Mouse (Mus musculus) stomach, embryonic 16.5 days (tissue): ENCODE data around the gene Olfr116. TPM values are rescaled to one million over a fixed set of nuclear protein-coding genes. Genes with fewer than 3 reads are reported as not detected.

Experiments
- ATAC-seq: fragments of 200-750 bp; cut with Nextera tagmentation; 2 replicates; pipeline ENCODE4 v1.8.0; 2017; ENCODE audit warnings: moderate number of reproducible peaks, moderate TSS enrichment; ENCODE audit not compliant: insufficient read depth, low FRiP score
- H3K27ac ChIP-seq: fragments of 300-500 bp; sonication (generic); 2 replicates; pipeline ENCODE4 v1.5.1; 2014; ENCODE audit warnings: low read length
- H3K27me3 ChIP-seq: fragments of 300-500 bp; sonication (generic); 2 replicates; pipeline ENCODE4 v1.6.1; 2014; ENCODE audit warnings: low read length, control low read depth, mixed read lengths; ENCODE audit not compliant: control insufficient read depth, insufficient read depth
- H3K36me3 ChIP-seq: fragments of 300-500 bp; sonication (generic); 2 replicates; pipeline ENCODE4 v1.6.1; 2014; ENCODE audit warnings: low read length; ENCODE audit not compliant: control insufficient read depth, insufficient read depth
- H3K4me1 ChIP-seq: fragments of 300-500 bp; sonication (generic); 2 replicates; pipeline ENCODE4 v1.6.1; 2014; ENCODE audit warnings: low read length, control low read depth, mixed read lengths; ENCODE audit not compliant: control insufficient read depth, insufficient read depth
- H3K4me2 ChIP-seq: fragments of 300-500 bp; sonication (generic); 2 replicates; pipeline ENCODE4 v1.6.1; 2014; ENCODE audit warnings: low read depth, low read length, mixed read lengths
- H3K4me3 ChIP-seq: fragments of 300-500 bp; sonication (generic); replicated peaks from 2 replicates; pipeline ENCODE4 v1.5.1; 2014; ENCODE audit warnings: mild to moderate bottlenecking, low read length
- H3K9ac ChIP-seq: fragments of 300-500 bp; sonication (generic); 2 replicates; pipeline ENCODE4 v1.6.1; 2014; ENCODE audit warnings: low read length
- H3K9me3 ChIP-seq: fragments of 300-500 bp; sonication (generic); replicated peaks from 2 replicates; pipeline ENCODE4 v1.6.1; 2016; ENCODE audit warnings: low read length, control low read depth; ENCODE audit not compliant: control insufficient read depth
- WGBS: fragments of 180-500 bp; shearing (Covaris S2); extraction: QIAGEN DNeasy Blood & Tissue Kit; methylation state at CpG from one replicate; pipeline ENCODE4 v1.1.7; 2014; 5-methylcytosine and 5-hydroxymethylcytosine counted together
- polyA plus RNA-seq: library from polyadenylated mRNA; unstranded; fragments of >200 nt; fragmentation: Nextera tagmentation; extraction: Ambion mirVana; gene quantifications from 2 replicates; pipeline ENCODE4 v1.2.1, GENCODE M21; 2015

The Olfr116 gene
- not detected in 2 replicates for polyA plus RNA-seq

- Histone ChIP-seq H3K27ac (no peak within 1 kb of the TSS), H3K4me1 (no peaks in the 10 kb centered on the region), H3K27me3 (no peaks in the 10 kb centered on the region), H3K36me3 (no peaks in the 10 kb centered on the region), H3K4me2 (no peak within 1 kb of the TSS), H3K4me3 (no peak within 1 kb of the TSS), H3K9me3 (no peaks in the 10 kb centered on the region), H3K9ac (no peak within 1 kb of the TSS)
- WGBS: 67% methylated on average over 2 of the region's 2 CpGs
- ATAC-seq: no peak
These were observed at the start of gene Olfr116, which contains the start of gene Olfr115 for GRCm38 (mm10) chr17:37627009-37627408. Gene Olfr116 (minus strand): TSS chr17:37627199. Gene Olfr115 (minus strand): TSS chr17:37627109.

- no peaks in the 10 kb centered on the region for H3K36me3 ChIP-seq
- no peak within 1 kb of the TSS for H3K9ac ChIP-seq
- H3K4me1 ChIP-seq: no peaks in the 10 kb centered on the region
- WGBS: 53% methylated on average over 2 of the region's 2 CpGs
- H3K4me2 ChIP-seq: no peak within 1 kb of the TSS
- H3K4me3 ChIP-seq: no peak within 1 kb of the TSS
- no peaks in the 10 kb centered on the region for H3K27me3 ChIP-seq
- H3K27ac ChIP-seq: no peak within 1 kb of the TSS
- H3K9me3 ChIP-seq: no peaks in the 10 kb centered on the region
- ATAC-seq: no peak
These were observed 39.7 kb upstream of the Olfr116 start, which contains the start of gene Olfr118 for GRCm38 (mm10) chr17:37666688-37667087. Gene Olfr118 (plus strand): TSS chr17:37666988.

- Histone ChIP-seq H3K4me3 (no peak within 1 kb of the TSS), H3K4me1 (no peaks in the 10 kb centered on the region), H3K9ac (no peak within 1 kb of the TSS), H3K27ac (no peak within 1 kb of the TSS), H3K36me3 (no peaks in the 10 kb centered on the region), H3K4me2 (no peak within 1 kb of the TSS), H3K9me3 (no peaks in the 10 kb centered on the region), H3K27me3 (no peaks in the 10 kb centered on the region)
- no peak for ATAC-seq
- WGBS: 51% methylated on average over 1 of the region's 1 CpGs
These were observed 36.7 kb upstream of the Olfr116 start, which contains the start of gene Olfr117 for GRCm38 (mm10) chr17:37663682-37664081. Gene Olfr117 (minus strand): TSS chr17:37663782.

- no peak within 1 kb of the TSS for H3K9ac ChIP-seq
- H3K4me1 ChIP-seq: no peaks in the 10 kb centered on the region
- no peak for ATAC-seq
- no peak within 1 kb of the TSS for H3K4me2 ChIP-seq
- H3K4me3 ChIP-seq: no peak within 1 kb of the TSS
- H3K36me3 ChIP-seq: no peaks in the 10 kb centered on the region
- H3K27ac ChIP-seq: no peak within 1 kb of the TSS
- H3K9me3 ChIP-seq: no peaks in the 10 kb centered on the region
- H3K27me3 ChIP-seq: no peaks in the 10 kb centered on the region
These were observed 34.4 kb downstream of the Olfr116 start, which contains the start of gene Olfr114 for GRCm38 (mm10) chr17:37592643-37593042. Gene Olfr114 (minus strand): TSS chr17:37592743.

- H3K4me3 ChIP-seq: no peak within 1 kb of the TSS
- H3K9me3 ChIP-seq: no peaks in the 10 kb centered on the region
- no peaks in the 10 kb centered on the region for H3K27me3 ChIP-seq
- H3K27ac ChIP-seq: no peak within 1 kb of the TSS
- ATAC-seq: no peak
- H3K4me1 ChIP-seq: no peaks in the 10 kb centered on the region
- no peak within 1 kb of the TSS for H3K9ac ChIP-seq
- no peak within 1 kb of the TSS for H3K4me2 ChIP-seq
- no peaks in the 10 kb centered on the region for H3K36me3 ChIP-seq
These were observed 49.4 kb downstream of the Olfr116 start, which contains the start of gene Olfr113 for GRCm38 (mm10) chr17:37577563-37577962. Gene Olfr113 (minus strand): TSS chr17:37577663.

Other genes starting within 250 kb of the Olfr116 start
- gene Olfr105-ps, start 248.2 kb downstream of the Olfr116 start, polyA plus RNA-seq: not detected in 2 replicates
- not detected in 2 replicates for gene Olfr106-ps, start 236.8 kb downstream of the Olfr116 start, polyA plus RNA-seq
- not detected in 2 replicates for gene Olfr107, start 228.0 kb downstream of the Olfr116 start, polyA plus RNA-seq
- not detected in 2 replicates for gene Olfr108, start 181.7 kb downstream of the Olfr116 start, polyA plus RNA-seq
- gene Olfr109, start 168.3 kb downstream of the Olfr116 start, polyA plus RNA-seq: not detected in 2 replicates
- gene H2-M2, start 143.6 kb downstream of the Olfr116 start, polyA plus RNA-seq: not detected in 2 replicates
- not detected in 2 replicates for gene Olfr110, start 134.7 kb downstream of the Olfr116 start, polyA plus RNA-seq
- not detected in 2 replicates for gene Olfr111, start 119.2 kb downstream of the Olfr116 start, polyA plus RNA-seq
- gene Olfr112, start 57.7 kb downstream of the Olfr116 start, polyA plus RNA-seq: not detected in 2 replicates
- gene Olfr113, start 49.5 kb downstream of the Olfr116 start, polyA plus RNA-seq: not detected in 2 replicates
- not detected in 2 replicates for gene Olfr114, start 34.5 kb downstream of the Olfr116 start, polyA plus RNA-seq
- gene Olfr115, start 90 bp downstream of the Olfr116 start, polyA plus RNA-seq: not detected in 2 replicates
- not detected in 2 replicates for gene Olfr117, start 36.6 kb upstream of the Olfr116 start, polyA plus RNA-seq
- gene Olfr118, start 39.8 kb upstream of the Olfr116 start, polyA plus RNA-seq: not detected in 2 replicates
- not detected in 2 replicates for gene Olfr119, start 69.4 kb upstream of the Olfr116 start, polyA plus RNA-seq
- gene Olfr120, start 94.6 kb upstream of the Olfr116 start, polyA plus RNA-seq: not detected in 2 replicates
- gene Olfr121, start 121.7 kb upstream of the Olfr116 start, polyA plus RNA-seq: not detected in 2 replicates
- gene Olfr122, start 141.4 kb upstream of the Olfr116 start, polyA plus RNA-seq: not detected in 2 replicates
- gene Olfr123, start 166.3 kb upstream of the Olfr116 start, polyA plus RNA-seq: not detected in 2 replicates
- gene Olfr124, start 172.7 kb upstream of the Olfr116 start, polyA plus RNA-seq: not detected in 2 replicates
- gene Olfr125, start 205.8 kb upstream of the Olfr116 start, polyA plus RNA-seq: not detected in 2 replicates
- not detected in 2 replicates for gene Olfr126, start 220.3 kb upstream of the Olfr116 start, polyA plus RNA-seq